Mouse (Mus musculus): Measurements from ENCODE around the gene Tob1. TPM values are rescaled to one million over a fixed set of nuclear protein-coding genes. Genes with fewer than 3 reads are reported as not detected.

Tob1 gene
- polyA plus RNA-seq (2014; fragmentation: Nextera tagmentation; extraction: Ambion mirVana) = 33.3 and 35.6 TPM in 2 replicates

DNA sequence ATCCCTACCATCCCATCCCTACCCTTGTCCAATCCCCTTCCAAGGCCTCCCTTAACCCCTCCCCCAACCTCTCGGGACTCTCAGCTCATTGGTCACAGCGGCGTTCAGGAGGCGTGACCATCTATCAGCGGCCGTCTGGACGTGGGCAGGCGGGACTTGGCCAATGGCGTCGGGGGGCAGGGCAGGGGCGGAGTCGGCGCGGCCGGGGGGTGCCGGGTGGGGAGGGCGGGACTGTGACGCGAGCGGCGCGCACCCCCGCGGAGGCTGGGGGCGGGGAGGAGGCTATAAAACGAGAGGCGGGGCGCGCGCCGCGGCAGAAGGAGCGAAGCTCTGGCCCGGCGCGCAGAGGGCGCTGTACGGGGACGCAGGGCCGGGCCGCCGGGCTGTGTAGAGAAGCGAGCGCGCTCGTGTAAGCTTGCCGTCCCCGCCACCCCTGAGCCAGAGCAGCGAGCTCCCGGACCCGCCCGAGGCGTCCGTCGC lies at the start of gene Tob1:
Gene Tob1, plus strand, starts transcription at position 331 of the 480 bp plus-strand sequence.
- no peaks in the 10 kb centered on the region; the same call in 1 of the 2 replicates for H3K36me3 ChIP-seq (ENCODE audit: control insufficient read depth, insufficient read depth, low read length)
- H3K4me1 ChIP-seq (ENCODE audit: control insufficient read depth, insufficient read depth, low read length) = peaks cover 13% of the 10 kb centered on the region
- ATAC-seq (ENCODE audit: insufficient read depth, low FRiP score, low TSS enrichment) (peak; percentile 96), DNase-seq (ENCODE audit: low spot score) (peak; percentile 98)
- H3K4me2 ChIP-seq (ENCODE audit: low read depth) = peak within 1 kb of the TSS; percentile 97
- no peaks in the 10 kb centered on the region for H3K27me3 ChIP-seq (ENCODE audit: control insufficient read depth, insufficient read depth, low read length)
- H3K9me3 ChIP-seq (ENCODE audit: control insufficient read depth, low read length) = no peaks in the 10 kb centered on the region
- H3K27ac ChIP-seq (ENCODE audit: low read depth, low read length) = peak within 1 kb of the TSS; percentile 98
- peak within 1 kb of the TSS; percentile 95 for H3K9ac ChIP-seq (ENCODE audit: low read length)
- WGBS = 1% methylated on average over 30 of the region's 55 CpGs
- peak within 1 kb of the TSS; percentile 96 for H3K4me3 ChIP-seq (ENCODE audit: low read depth, low read length)

DNA sequence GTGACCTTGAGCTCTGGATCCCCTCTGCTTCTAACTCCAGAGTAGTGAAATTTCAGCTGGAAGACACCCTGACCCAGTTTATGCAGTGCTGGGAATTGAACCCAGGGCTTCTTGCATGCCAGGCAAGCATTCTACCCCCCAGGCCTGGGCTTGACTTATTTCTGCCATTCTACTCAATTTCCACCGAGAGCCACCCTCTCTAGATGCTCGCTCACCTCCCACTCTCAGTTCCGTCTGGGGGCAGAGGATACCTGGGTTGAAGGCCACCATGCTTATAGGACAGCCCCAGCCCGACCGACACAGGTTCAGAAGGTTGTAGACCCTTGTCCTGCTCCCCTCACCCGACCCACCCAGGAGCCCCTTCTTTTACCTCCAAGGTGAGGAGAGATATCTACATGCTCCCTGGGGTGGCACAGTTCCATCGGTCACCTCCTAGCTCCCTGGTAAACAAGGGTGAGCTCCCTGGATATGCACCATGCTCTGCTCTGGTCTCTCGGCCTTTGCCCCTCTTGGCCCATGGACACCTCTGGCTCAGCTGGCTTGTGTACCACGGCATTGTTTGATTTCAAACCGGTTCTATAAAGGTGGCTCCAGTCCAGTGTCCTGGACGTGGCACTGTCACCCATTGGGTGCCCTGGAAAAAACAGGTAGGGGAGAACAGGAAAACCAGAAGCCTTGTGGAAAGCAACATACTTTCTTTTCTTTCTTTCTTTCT lies 49.2 kb upstream of the Tob1 start:
- no peak for DNase-seq (ENCODE audit: low spot score)
- no peak overlapping the region for H3K4me3 ChIP-seq (ENCODE audit: low read depth, low read length)
- no peaks in the 10 kb centered on the region for H3K36me3 ChIP-seq (ENCODE audit: control insufficient read depth, insufficient read depth, low read length)
- no peaks in the 10 kb centered on the region for H3K9me3 ChIP-seq (ENCODE audit: control insufficient read depth, low read length)
- ATAC-seq (ENCODE audit: insufficient read depth, low FRiP score, low TSS enrichment) = no peak
- H3K4me2 ChIP-seq (ENCODE audit: low read depth) = no peak overlapping the region
- H3K27me3 ChIP-seq (ENCODE audit: control insufficient read depth, insufficient read depth, low read length) = no peaks in the 10 kb centered on the region
- peaks cover 43% of the 10 kb centered on the region for H3K4me1 ChIP-seq (ENCODE audit: control insufficient read depth, insufficient read depth, low read length)
- no peak overlapping the region for H3K9ac ChIP-seq (ENCODE audit: low read length)
- 86% methylated on average over 11 of the region's 11 CpGs for WGBS
- peak overlapping the region; percentile 97; the same call in 1 of the 2 replicates for H3K27ac ChIP-seq (ENCODE audit: low read depth, low read length)

DNA sequence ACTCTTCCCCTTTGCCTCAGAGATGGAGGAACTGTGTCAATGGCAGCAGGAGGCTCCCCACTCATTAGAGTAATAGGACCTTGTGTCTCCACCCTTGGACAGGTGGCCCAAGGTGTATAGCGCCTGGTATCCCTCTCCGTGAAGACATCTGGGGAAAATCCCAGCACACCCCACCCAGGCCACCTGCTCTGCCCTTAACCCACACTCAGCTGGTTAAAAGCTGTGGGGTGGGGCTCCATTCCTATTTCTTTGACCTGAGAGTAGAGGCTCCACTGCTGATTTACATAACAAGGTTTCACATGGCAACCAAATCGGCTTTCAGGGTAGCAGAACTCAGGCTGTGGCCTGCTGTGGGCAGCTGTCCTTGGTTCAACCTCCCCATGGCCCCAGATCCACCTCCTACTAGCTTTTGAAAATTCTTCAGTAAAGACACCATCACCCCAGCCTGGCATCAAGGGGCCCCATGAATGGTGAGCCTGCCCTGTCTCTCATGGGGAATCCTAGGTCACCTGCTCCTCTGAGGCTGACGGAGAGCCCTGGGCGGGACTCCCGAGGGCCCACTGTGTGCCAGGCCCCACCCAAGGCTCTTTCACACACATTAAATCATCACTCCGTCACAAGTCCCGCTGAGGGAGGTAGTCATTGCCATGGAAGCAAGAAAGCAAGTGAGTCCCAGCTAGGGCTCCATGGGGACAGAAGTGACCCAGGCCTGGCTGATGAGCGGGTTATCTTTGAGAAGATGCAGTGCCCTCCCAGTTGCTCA lies 48.1 kb upstream of the Tob1 start:
- Histone ChIP-seq H3K4me1 (ENCODE audit: control insufficient read depth, insufficient read depth, low read length) (peaks cover 40% of the 10 kb centered on the region), H3K4me3 (ENCODE audit: low read depth, low read length) (no peak overlapping the region), H3K27me3 (ENCODE audit: control insufficient read depth, insufficient read depth, low read length) (no peaks in the 10 kb centered on the region), H3K27ac (ENCODE audit: low read depth, low read length) (no peak overlapping the region), H3K9ac (ENCODE audit: low read length) (no peak overlapping the region), H3K4me2 (ENCODE audit: low read depth) (no peak overlapping the region), H3K36me3 (ENCODE audit: control insufficient read depth, insufficient read depth, low read length) (no peaks in the 10 kb centered on the region), H3K9me3 (ENCODE audit: control insufficient read depth, low read length) (no peaks in the 10 kb centered on the region)
- DNase-seq (ENCODE audit: low spot score) = no peak
- no peak for ATAC-seq (ENCODE audit: insufficient read depth, low FRiP score, low TSS enrichment)
- WGBS = 61% methylated on average over 9 of the region's 9 CpGs

DNA sequence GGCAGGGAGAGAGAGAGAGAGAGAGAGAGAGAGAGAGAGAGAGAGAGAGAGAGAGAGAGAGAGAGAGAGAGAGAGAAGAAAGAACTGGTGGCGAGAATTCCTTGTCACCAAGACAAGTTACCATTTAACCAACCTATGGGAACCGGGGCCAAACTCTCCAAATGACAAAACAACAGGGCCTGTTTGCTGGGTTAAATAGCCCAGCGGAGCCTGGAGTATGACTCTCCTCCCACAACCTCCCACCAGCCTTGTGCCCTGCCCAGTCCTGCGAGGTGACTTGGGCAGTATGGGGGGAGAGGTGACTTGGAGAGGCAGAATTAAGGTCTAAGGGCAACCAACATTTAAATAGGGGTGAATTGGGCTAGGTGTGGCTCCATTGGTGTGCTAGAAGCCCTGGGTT lies 45.5 kb upstream of the Tob1 start:
- DNase-seq (ENCODE audit: low spot score) = no peak
- Histone ChIP-seq H3K4me2 (ENCODE audit: low read depth) (no peak overlapping the region), H3K27ac (ENCODE audit: low read depth, low read length) (no peak overlapping the region), H3K9ac (ENCODE audit: low read length) (no peak overlapping the region), H3K36me3 (ENCODE audit: control insufficient read depth, insufficient read depth, low read length) (no peaks in the 10 kb centered on the region), H3K9me3 (ENCODE audit: control insufficient read depth, low read length) (no peaks in the 10 kb centered on the region), H3K4me1 (ENCODE audit: control insufficient read depth, insufficient read depth, low read length) (peaks cover 19% of the 10 kb centered on the region), H3K27me3 (ENCODE audit: control insufficient read depth, insufficient read depth, low read length) (no peaks in the 10 kb centered on the region), H3K4me3 (ENCODE audit: low read depth, low read length) (no peak overlapping the region)
- no peak for ATAC-seq (ENCODE audit: insufficient read depth, low FRiP score, low TSS enrichment)
- 78% methylated on average over 4 of the region's 4 CpGs for WGBS

DNA sequence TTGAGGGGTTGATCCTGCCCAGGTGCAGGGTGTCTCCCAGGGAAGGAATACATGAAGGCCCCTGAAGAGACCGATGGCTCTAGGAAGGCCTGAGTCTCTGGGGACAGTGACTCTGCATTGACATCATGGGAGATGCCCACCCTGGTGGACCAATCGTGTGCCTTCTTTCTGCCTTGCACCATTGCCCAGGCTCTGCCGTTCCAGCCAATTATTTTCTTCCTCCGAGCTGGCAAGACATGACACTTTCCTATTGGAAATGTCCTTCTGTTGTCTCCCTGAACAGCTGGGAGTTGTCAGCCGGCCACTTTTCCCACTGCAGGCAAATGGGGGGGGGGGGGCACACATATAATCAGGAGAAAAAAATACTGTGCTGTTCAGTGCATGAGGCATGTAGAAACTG lies 43.0 kb upstream of the Tob1 start:
- 67% methylated on average over 5 of the region's 5 CpGs for WGBS
- peaks cover 4% of the 10 kb centered on the region for H3K4me1 ChIP-seq (ENCODE audit: control insufficient read depth, insufficient read depth, low read length)
- no peak overlapping the region for H3K9ac ChIP-seq (ENCODE audit: low read length)
- H3K36me3 ChIP-seq (ENCODE audit: control insufficient read depth, insufficient read depth, low read length) = no peaks in the 10 kb centered on the region
- H3K4me3 ChIP-seq (ENCODE audit: low read depth, low read length) = no peak overlapping the region
- no peak for DNase-seq (ENCODE audit: low spot score)
- no peak for ATAC-seq (ENCODE audit: insufficient read depth, low FRiP score, low TSS enrichment)
- no peaks in the 10 kb centered on the region for H3K27me3 ChIP-seq (ENCODE audit: control insufficient read depth, insufficient read depth, low read length)
- H3K9me3 ChIP-seq (ENCODE audit: control insufficient read depth, low read length) = no peaks in the 10 kb centered on the region
- no peak overlapping the region for H3K27ac ChIP-seq (ENCODE audit: low read depth, low read length)
- no peak overlapping the region for H3K4me2 ChIP-seq (ENCODE audit: low read depth)

DNA sequence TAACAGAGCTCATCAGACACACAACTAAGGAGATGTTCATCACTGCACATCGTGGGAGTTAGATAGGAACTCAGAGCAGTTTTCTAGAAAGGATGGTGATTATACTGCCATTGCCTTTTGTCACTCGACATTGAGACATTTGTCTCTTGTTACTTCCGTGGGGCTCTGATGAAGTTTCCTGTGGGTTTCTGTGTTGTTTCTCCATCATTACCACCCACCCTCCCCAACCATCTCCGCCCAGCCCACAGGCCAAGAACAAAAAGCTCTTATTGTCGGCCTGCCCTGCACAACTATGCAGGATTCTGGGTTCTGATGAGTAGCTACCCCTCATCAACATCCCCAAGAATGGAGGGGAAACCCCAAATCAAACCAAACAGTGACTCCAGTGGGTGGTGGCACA lies 41.7 kb upstream of the Tob1 start:
- Histone ChIP-seq H3K4me2 (ENCODE audit: low read depth) (no peak overlapping the region), H3K27me3 (ENCODE audit: control insufficient read depth, insufficient read depth, low read length) (no peaks in the 10 kb centered on the region), H3K36me3 (ENCODE audit: control insufficient read depth, insufficient read depth, low read length) (no peaks in the 10 kb centered on the region), H3K4me1 (ENCODE audit: control insufficient read depth, insufficient read depth, low read length) (no peaks in the 10 kb centered on the region), H3K9ac (ENCODE audit: low read length) (no peak overlapping the region), H3K4me3 (ENCODE audit: low read depth, low read length) (no peak overlapping the region), H3K27ac (ENCODE audit: low read depth, low read length) (no peak overlapping the region), H3K9me3 (ENCODE audit: control insufficient read depth, low read length) (no peaks in the 10 kb centered on the region)
- DNase-seq (ENCODE audit: low spot score) (no peak), ATAC-seq (ENCODE audit: insufficient read depth, low FRiP score, low TSS enrichment) (no peak)
- WGBS = 80% methylated on average over 5 of the region's 5 CpGs

DNA sequence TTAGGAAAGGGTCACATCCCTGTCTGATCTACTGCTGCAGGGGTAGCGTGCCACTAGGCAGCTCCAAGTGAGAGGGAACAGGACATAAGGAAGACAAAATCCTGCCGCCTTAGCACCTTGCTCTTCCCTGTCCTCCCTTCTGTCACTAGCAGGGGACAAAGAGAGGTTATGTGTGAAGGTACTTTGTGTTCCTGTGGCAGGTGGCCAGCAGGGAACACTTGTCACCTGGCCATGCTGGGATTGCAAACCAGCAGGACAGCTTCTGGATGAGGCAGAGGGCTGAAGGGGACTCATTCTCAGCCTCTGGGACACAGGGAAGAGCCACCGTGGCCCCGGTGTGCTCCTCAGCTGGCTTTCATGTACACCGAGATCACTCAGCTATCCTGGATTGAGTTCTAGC lies 39.6 kb upstream of the Tob1 start:
- no peak for ATAC-seq (ENCODE audit: insufficient read depth, low FRiP score, low TSS enrichment)
- H3K4me2 ChIP-seq (ENCODE audit: low read depth) = no peak overlapping the region
- WGBS = 91% methylated on average over 5 of the region's 5 CpGs

DNA sequence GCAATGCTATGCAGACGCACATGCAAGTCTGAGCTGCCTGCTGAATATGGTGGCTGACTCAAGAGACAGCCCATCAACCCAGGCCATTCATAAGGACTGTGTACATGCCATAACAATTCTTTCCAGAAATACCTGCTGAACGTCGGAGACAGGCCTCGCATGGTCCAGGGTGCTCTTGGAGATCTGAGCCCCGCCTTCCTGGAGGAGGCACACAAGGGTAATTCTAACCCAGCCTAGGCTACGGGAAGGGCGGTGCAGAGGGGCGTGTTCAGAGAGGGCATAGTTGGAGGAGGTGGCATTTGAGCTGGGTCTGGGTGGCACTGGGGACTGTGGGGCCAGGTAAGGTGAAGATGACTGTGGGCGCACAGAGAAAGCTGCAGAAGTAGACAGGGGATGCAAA lies 39.1 kb upstream of the Tob1 start:
- Histone ChIP-seq H3K4me2 (ENCODE audit: low read depth) (no peak overlapping the region), H3K9ac (ENCODE audit: low read length) (no peak overlapping the region), H3K27ac (ENCODE audit: low read depth, low read length) (no peak overlapping the region), H3K4me1 (ENCODE audit: control insufficient read depth, insufficient read depth, low read length) (no peaks in the 10 kb centered on the region), H3K9me3 (ENCODE audit: control insufficient read depth, low read length) (no peaks in the 10 kb centered on the region), H3K4me3 (ENCODE audit: low read depth, low read length) (no peak overlapping the region), H3K36me3 (ENCODE audit: control insufficient read depth, insufficient read depth, low read length) (no peaks in the 10 kb centered on the region), H3K27me3 (ENCODE audit: control insufficient read depth, insufficient read depth, low read length) (no peaks in the 10 kb centered on the region)
- ATAC-seq (ENCODE audit: insufficient read depth, low FRiP score, low TSS enrichment) (no peak), DNase-seq (ENCODE audit: low spot score) (no peak)
- 83% methylated on average over 9 of the region's 9 CpGs for WGBS

More for the DNA sequence above, 39.6 kb upstream of the Tob1 start:
- Histone ChIP-seq H3K36me3 (ENCODE audit: control insufficient read depth, insufficient read depth, low read length) (no peaks in the 10 kb centered on the region), H3K4me1 (ENCODE audit: control insufficient read depth, insufficient read depth, low read length) (no peaks in the 10 kb centered on the region), H3K4me3 (ENCODE audit: low read depth, low read length) (no peak overlapping the region), H3K27ac (ENCODE audit: low read depth, low read length) (no peak overlapping the region), H3K27me3 (ENCODE audit: control insufficient read depth, insufficient read depth, low read length) (no peaks in the 10 kb centered on the region), H3K9me3 (ENCODE audit: control insufficient read depth, low read length) (no peaks in the 10 kb centered on the region), H3K9ac (ENCODE audit: low read length) (no peak overlapping the region)
- DNase-seq (ENCODE audit: low spot score) = no peak

Data from neural tube, embryonic 11.5 days (tissue).